Comparison of ENCODE assay signal across 17 mouse cellular contexts in genomic region chr5:35479521-35479920, GRCm38 (mm10). TPM values are rescaled to one million over a fixed set of nuclear protein-coding genes. Genes with fewer than 3 reads are reported as not detected.
DNase-seq lines count a peak whose midpoint lies in the region; ATAC-seq and TF ChIP-seq lines count a peak whose summit lies in the region.
"Had no signal": no experiment of that assay in that cellular context is flagged by ENCODE, and none has a peak within 500 bp of the region (broad histone marks: within the 10 kb centered on the region; RNA-seq: fewer than 3 reads in every experiment).

No protein-coding gene starts in this region.

- no peak overlapping the region for H3K27ac ChIP-seq in hindbrain, embryonic 11.5 days (ENCODE audit: low read depth, low read length)
- no peak overlapping the region for H3K27ac ChIP-seq in hindbrain, embryonic 13.5 days
- H3K27ac ChIP-seq in neural tube, embryonic 14.5 days (ENCODE audit: low read depth, low read length), result no peak overlapping the region
- no peak overlapping the region for H3K27ac ChIP-seq in neural tube, embryonic 15.5 days (replicated peaks)
- H3K27ac ChIP-seq in forebrain, postnatal 0 days (ENCODE audit: low read depth, low read length), result no peak overlapping the region
- H3K27ac ChIP-seq: heart, embryonic 10.5 days; liver, embryonic 14.5 days; midbrain, embryonic 12.5 days had no signal

- no peak overlapping the region for H3K9ac ChIP-seq in hindbrain, embryonic 11.5 days (ENCODE audit: low read depth, low read length)
- no peak overlapping the region; the same call in 1 of the 2 replicates for H3K9ac ChIP-seq in hindbrain, embryonic 13.5 days
- H3K9ac ChIP-seq in neural tube, embryonic 14.5 days (replicated peaks; ENCODE audit: low read depth, low read length), result no peak overlapping the region
- no peak overlapping the region for H3K9ac ChIP-seq in neural tube, embryonic 15.5 days (replicated peaks)
- H3K9ac ChIP-seq in forebrain, postnatal 0 days, result no peak overlapping the region
- H3K9ac ChIP-seq: liver, embryonic 14.5 days; midbrain, embryonic 12.5 days had no signal

- no peaks in the 10 kb centered on the region; the same call in 1 of the 2 replicates for H3K27me3 ChIP-seq in hindbrain, embryonic 11.5 days (ENCODE audit: control insufficient read depth, insufficient read depth, low read length)
- peaks cover 31% of the 10 kb centered on the region for H3K27me3 ChIP-seq in hindbrain, embryonic 13.5 days
- no peaks in the 10 kb centered on the region for H3K27me3 ChIP-seq in neural tube, embryonic 14.5 days (ENCODE audit: control insufficient read depth, insufficient read depth, low read length)
- H3K27me3 ChIP-seq in neural tube, embryonic 15.5 days (replicated peaks), result peaks cover 17% of the 10 kb centered on the region; the same call in 1 of the 2 replicates
- H3K27me3 ChIP-seq in forebrain, postnatal 0 days (ENCODE audit: insufficient read depth, low read length), result no peaks in the 10 kb centered on the region

- no peak overlapping the region for H3K4me2 ChIP-seq in hindbrain, embryonic 11.5 days (replicated peaks; ENCODE audit: low read depth, low read length)
- no peak overlapping the region for H3K4me2 ChIP-seq in hindbrain, embryonic 13.5 days
- H3K4me2 ChIP-seq in neural tube, embryonic 14.5 days (ENCODE audit: low read depth, low read length), result no peak overlapping the region
- H3K4me2 ChIP-seq in neural tube, embryonic 15.5 days, result no peak overlapping the region
- H3K4me2 ChIP-seq in forebrain, postnatal 0 days (ENCODE audit: low read depth), result no peak overlapping the region
- H3K4me2 ChIP-seq: midbrain, embryonic 12.5 days had no signal

- H3K4me1 ChIP-seq in hindbrain, embryonic 11.5 days (replicated peaks; ENCODE audit: control insufficient read depth, insufficient read depth, low read length), result no peaks in the 10 kb centered on the region; the same call in 1 of the 2 replicates
- H3K4me1 ChIP-seq in hindbrain, embryonic 13.5 days (replicated peaks), result peaks cover 10% of the 10 kb centered on the region
- H3K4me1 ChIP-seq in neural tube, embryonic 14.5 days (ENCODE audit: control insufficient read depth, insufficient read depth, low read length), result no peaks in the 10 kb centered on the region
- H3K4me1 ChIP-seq in neural tube, embryonic 15.5 days, result no peaks in the 10 kb centered on the region
- no peaks in the 10 kb centered on the region for H3K4me1 ChIP-seq in forebrain, postnatal 0 days (ENCODE audit: insufficient read depth)
- H3K4me1 ChIP-seq: midbrain, embryonic 12.5 days had no signal

- no peak for ATAC-seq in hindbrain, embryonic 11.5 days (ENCODE audit: low FRiP score)
- ATAC-seq in hindbrain, embryonic 13.5 days (ENCODE audit: low FRiP score), result no peak
- peak; percentile 24; the same call in 1 of the 2 replicates for ATAC-seq in neural tube, embryonic 14.5 days (ENCODE audit: low read depth)
- no peak for ATAC-seq in neural tube, embryonic 15.5 days (ENCODE audit: low FRiP score)
- peak; percentile 66 for ATAC-seq in forebrain, postnatal 0 days
- ATAC-seq: intestine, embryonic 16.5 days had no signal

- DNase-seq in hindbrain, embryonic 11.5 days (ENCODE audit: low spot score), result peak; percentile 38
- DNase-seq in forebrain, postnatal 0 days, result peak; percentile 5
- no peak for DNase-seq in liver
- no peak for DNase-seq in thymus, postnatal 14 days
- DNase-seq: cerebellum, adult 11-12 months; gastrocnemius, postnatal 10 days; kidney, postnatal 14 days; lung, postnatal 14 days had no signal

- H3K9me3 ChIP-seq in hindbrain, embryonic 11.5 days (ENCODE audit: control insufficient read depth, low read length), result no peaks in the 10 kb centered on the region
- H3K9me3 ChIP-seq in hindbrain, embryonic 13.5 days, result no peaks in the 10 kb centered on the region
- no peaks in the 10 kb centered on the region for H3K9me3 ChIP-seq in neural tube, embryonic 14.5 days (ENCODE audit: control insufficient read depth, low read length)
- H3K9me3 ChIP-seq in neural tube, embryonic 15.5 days (replicated peaks), result no peaks in the 10 kb centered on the region
- no peaks in the 10 kb centered on the region for H3K9me3 ChIP-seq in forebrain, postnatal 0 days (ENCODE audit: low read length)
- H3K9me3 ChIP-seq: heart, embryonic 10.5 days; midbrain, embryonic 12.5 days had no signal

- no peak for TF ChIP-seq CTCF in forebrain, postnatal 0 days (IDR thresholded peaks at IDR 0.05; ENCODE audit: low read depth)

- H3K36me3 ChIP-seq in hindbrain, embryonic 11.5 days (ENCODE audit: control insufficient read depth, insufficient read depth, low read length), result no peaks in the 10 kb centered on the region
- no peaks in the 10 kb centered on the region for H3K36me3 ChIP-seq in hindbrain, embryonic 13.5 days
- H3K36me3 ChIP-seq in neural tube, embryonic 14.5 days (ENCODE audit: control insufficient read depth, insufficient read depth, low read length), result no peaks in the 10 kb centered on the region
- H3K36me3 ChIP-seq in neural tube, embryonic 15.5 days, result no peaks in the 10 kb centered on the region
- H3K36me3 ChIP-seq in forebrain, postnatal 0 days (ENCODE audit: insufficient read depth), result no peaks in the 10 kb centered on the region
- H3K36me3 ChIP-seq: heart, embryonic 10.5 days; midbrain, embryonic 12.5 days had no signal

- 41% methylated on average over 4 of the region's 4 CpGs for WGBS in hindbrain, embryonic 11.5 days
- WGBS in hindbrain, embryonic 13.5 days, result 30% methylated on average over 4 of the region's 4 CpGs
- 38% methylated on average over 4 of the region's 4 CpGs for WGBS in neural tube, embryonic 14.5 days
- WGBS in neural tube, embryonic 15.5 days, result 42% methylated on average over 4 of the region's 4 CpGs
- whole genome bisulfite sequencing in forebrain, postnatal 0 days, result 39% methylated on average over 4 of the region's 4 CpGs

- no peak overlapping the region for H3K4me3 ChIP-seq in hindbrain, embryonic 11.5 days (ENCODE audit: low read depth, low read length)
- no peak overlapping the region for H3K4me3 ChIP-seq in hindbrain, embryonic 13.5 days
- no peak overlapping the region for H3K4me3 ChIP-seq in neural tube, embryonic 14.5 days (ENCODE audit: low read depth, low read length)
- no peak overlapping the region for H3K4me3 ChIP-seq in neural tube, embryonic 15.5 days (replicated peaks)
- H3K4me3 ChIP-seq in forebrain, postnatal 0 days (ENCODE audit: low read depth, low read length), result no peak overlapping the region
- H3K4me3 ChIP-seq: heart, embryonic 10.5 days; midbrain, embryonic 12.5 days had no signal

RNA-seq across cellular contexts. Expression of gene Cpz, which starts 46.0 kb away (rescaled TPM):
- polyA plus RNA-seq in hindbrain, embryonic 11.5 days (2014; fragmentation: Nextera tagmentation; extraction: Ambion mirVana), result 5.3 and 6.4 TPM in 2 replicates
- 1.1 and 2.3 TPM in 2 replicates for polyA plus RNA-seq in hindbrain, embryonic 13.5 days (2015; fragmentation: Nextera tagmentation; extraction: Ambion mirVana)
- polyA plus RNA-seq in neural tube, embryonic 14.5 days (2014; fragmentation: Nextera tagmentation; extraction: Ambion mirVana), result 2.5 TPM in 1 of 2 replicates, not detected in the other
- polyA plus RNA-seq in neural tube, embryonic 15.5 days (2015; fragmentation: Nextera tagmentation; extraction: Ambion mirVana), result 2.8 and 3.7 TPM in 2 replicates
- 3.5 and 14.3 TPM in 2 replicates for total RNA-seq in forebrain, postnatal 0 days (2014; rRNA removed)
- polyA plus RNA-seq in forebrain, postnatal 0 days (2015; fragmentation: Nextera tagmentation; extraction: Ambion mirVana), result 1.8 and 2.2 TPM in 2 replicates
- total RNA-seq: common myeloid progenitor, adult 5-6 weeks; MEL had no signal

Comparison
In these comparisons a context has a peak if more than half of its experiments do, and no peak if none do; other contexts are left out.
1. ATAC-seq: peak in neural tube, embryonic 14.5 days (single experiment) and forebrain, postnatal 0 days (single experiment); none in hindbrain, embryonic 11.5 days (single experiment), hindbrain, embryonic 13.5 days (single experiment) and neural tube, embryonic 15.5 days (single experiment).
2. DNase-seq: peak in hindbrain, embryonic 11.5 days (single experiment) and forebrain, postnatal 0 days (single experiment); none in liver (single experiment) and thymus, postnatal 14 days (single experiment).